Comparison of ENCODE assay signal across 21 mouse cellular contexts in genomic region chr13:106471264-106471663, GRCm38 (mm10).
A peak's percentile ranks its signal among the peaks of the same experiment; 100 is the strongest.
DNase-seq lines count a peak whose midpoint lies in the region; ATAC-seq and TF ChIP-seq lines count a peak whose summit lies in the region.
"Had no signal": no experiment of that assay in that cellular context is flagged by ENCODE, and none has a peak within 500 bp of the region (broad histone marks: within the 10 kb centered on the region; RNA-seq: fewer than 3 reads in every experiment).

No protein-coding gene starts in this region.

- no peak for TF ChIP-seq CTCF in lung, embryonic 14.5 days (IDR thresholded peaks at IDR 0.05; ENCODE audit: low read depth)
- TF ChIP-seq CTCF in stomach, postnatal 0 days (IDR thresholded peaks at IDR 0.05; ENCODE audit: low read depth), result no peak

- H3K9ac ChIP-seq in lung, embryonic 14.5 days, result no peak overlapping the region
- no peak overlapping the region for H3K9ac ChIP-seq in embryonic facial prominence, embryonic 14.5 days (ENCODE audit: low read depth, low read length)
- H3K9ac ChIP-seq in limb, embryonic 15.5 days, result no peak overlapping the region
- H3K9ac ChIP-seq in stomach, postnatal 0 days (ENCODE audit: low read length), result no peak overlapping the region
- H3K9ac ChIP-seq: embryonic facial prominence, embryonic 15.5 days; hindbrain, embryonic 12.5 days had no signal

- no peak overlapping the region for H3K4me2 ChIP-seq in lung, embryonic 14.5 days
- H3K4me2 ChIP-seq in embryonic facial prominence, embryonic 14.5 days (ENCODE audit: low read depth, low read length), result no peak overlapping the region
- no peak overlapping the region for H3K4me2 ChIP-seq in limb, embryonic 15.5 days
- H3K4me2 ChIP-seq in stomach, postnatal 0 days (replicated peaks; ENCODE audit: low read depth), result no peak overlapping the region
- H3K4me2 ChIP-seq: embryonic facial prominence, embryonic 15.5 days; hindbrain, embryonic 12.5 days had no signal

- no peaks in the 10 kb centered on the region for H3K4me1 ChIP-seq in lung, embryonic 14.5 days (ENCODE audit: insufficient read depth)
- H3K4me1 ChIP-seq in embryonic facial prominence, embryonic 14.5 days (ENCODE audit: control insufficient read depth, insufficient read depth, low read length), result no peaks in the 10 kb centered on the region
- H3K4me1 ChIP-seq in limb, embryonic 15.5 days, result no peaks in the 10 kb centered on the region
- H3K4me1 ChIP-seq in stomach, postnatal 0 days (replicated peaks; ENCODE audit: control insufficient read depth, insufficient read depth), result no peaks in the 10 kb centered on the region
- H3K4me1 ChIP-seq: embryonic facial prominence, embryonic 15.5 days; forebrain, embryonic 10.5 days; heart, embryonic 10.5 days; hindbrain, embryonic 12.5 days had no signal

- 41% methylated on average over 4 of the region's 4 CpGs for whole genome bisulfite sequencing in lung, embryonic 14.5 days
- WGBS in embryonic facial prominence, embryonic 14.5 days, result 37% methylated on average over 4 of the region's 4 CpGs
- 44% methylated on average over 4 of the region's 4 CpGs for WGBS in limb, embryonic 15.5 days
- WGBS in stomach, postnatal 0 days, result 43% methylated on average over 4 of the region's 4 CpGs

- H3K36me3 ChIP-seq in lung, embryonic 14.5 days (ENCODE audit: insufficient read depth), result no peaks in the 10 kb centered on the region
- H3K36me3 ChIP-seq in embryonic facial prominence, embryonic 14.5 days (ENCODE audit: control insufficient read depth, insufficient read depth, low read length), result no peaks in the 10 kb centered on the region
- no peaks in the 10 kb centered on the region for H3K36me3 ChIP-seq in limb, embryonic 15.5 days
- no peaks in the 10 kb centered on the region for H3K36me3 ChIP-seq in stomach, postnatal 0 days (ENCODE audit: control insufficient read depth, insufficient read depth, low read length)
- H3K36me3 ChIP-seq: embryonic facial prominence, embryonic 15.5 days; forebrain, embryonic 10.5 days; heart, embryonic 10.5 days; hindbrain, embryonic 12.5 days had no signal

- no peak for TF ChIP-seq EP300 in stomach, postnatal 0 days (optimal IDR thresholded peaks at IDR 0.05)

- peak; percentile 82 for ATAC-seq in lung, embryonic 14.5 days (ENCODE audit: insufficient read depth)
- ATAC-seq in embryonic facial prominence, embryonic 14.5 days (ENCODE audit: low read depth), result no peak
- peak; percentile 65; the same call in 1 of the 2 replicates for ATAC-seq in limb, embryonic 15.5 days (ENCODE audit: insufficient number of reproducible peaks, low FRiP score, low TSS enrichment, low read depth)
- ATAC-seq in stomach, postnatal 0 days (ENCODE audit: low FRiP score, low TSS enrichment), result no peak
- ATAC-seq: forebrain, embryonic 14.5 days; hindbrain, embryonic 16.5 days had no signal

- H3K27me3 ChIP-seq in lung, embryonic 14.5 days (ENCODE audit: insufficient read depth, low read length), result no peaks in the 10 kb centered on the region
- no peaks in the 10 kb centered on the region for H3K27me3 ChIP-seq in embryonic facial prominence, embryonic 14.5 days (replicated peaks; ENCODE audit: control insufficient read depth, insufficient read depth, low read length)
- no peaks in the 10 kb centered on the region for H3K27me3 ChIP-seq in limb, embryonic 15.5 days
- H3K27me3 ChIP-seq in stomach, postnatal 0 days (ENCODE audit: control insufficient read depth, insufficient read depth, low read length), result no peaks in the 10 kb centered on the region
- H3K27me3 ChIP-seq: embryonic facial prominence, embryonic 15.5 days; hindbrain, embryonic 12.5 days had no signal

- H3K9me3 ChIP-seq in lung, embryonic 14.5 days (ENCODE audit: low read depth, low read length), result no peaks in the 10 kb centered on the region
- H3K9me3 ChIP-seq in embryonic facial prominence, embryonic 14.5 days (ENCODE audit: control insufficient read depth, low read length), result no peaks in the 10 kb centered on the region
- no peaks in the 10 kb centered on the region for H3K9me3 ChIP-seq in limb, embryonic 15.5 days
- no peaks in the 10 kb centered on the region for H3K9me3 ChIP-seq in stomach, postnatal 0 days (ENCODE audit: control insufficient read depth, low read length)
- H3K9me3 ChIP-seq: embryonic facial prominence, embryonic 15.5 days; forebrain, embryonic 10.5 days; heart, embryonic 10.5 days; hindbrain, embryonic 12.5 days had no signal

- H3K4me3 ChIP-seq in lung, embryonic 14.5 days (ENCODE audit: low read depth, low read length), result no peak overlapping the region
- no peak overlapping the region for H3K4me3 ChIP-seq in embryonic facial prominence, embryonic 14.5 days (ENCODE audit: low read depth, low read length)
- no peak overlapping the region for H3K4me3 ChIP-seq in limb, embryonic 15.5 days
- no peak overlapping the region for H3K4me3 ChIP-seq in stomach, postnatal 0 days (ENCODE audit: low read depth, low read length)
- H3K4me3 ChIP-seq: embryonic facial prominence, embryonic 15.5 days; erythroblast, embryonic 14.5 days; forebrain, embryonic 10.5 days; heart, embryonic 10.5 days; hindbrain, embryonic 12.5 days had no signal

- H3K27ac ChIP-seq in lung, embryonic 14.5 days (ENCODE audit: low read depth), result no peak overlapping the region
- no peak overlapping the region for H3K27ac ChIP-seq in embryonic facial prominence, embryonic 14.5 days (replicated peaks; ENCODE audit: low read depth, low read length)
- H3K27ac ChIP-seq in limb, embryonic 15.5 days, result no peak overlapping the region
- no peak overlapping the region for H3K27ac ChIP-seq in stomach, postnatal 0 days (replicated peaks)
- H3K27ac ChIP-seq: embryonic facial prominence, embryonic 15.5 days; forebrain, embryonic 10.5 days; heart, embryonic 10.5 days; hindbrain, embryonic 12.5 days had no signal

- DNase-seq in lung, embryonic 14.5 days, result peak; percentile 47
- no peak for DNase-seq in lung, adult 18-20 months
- DNase-seq in embryonic facial prominence, embryonic 14.5 days (ENCODE audit: low spot score), result peak; percentile 22
- DNase-seq in forelimb bud, embryonic 11.5 days (ENCODE audit: low read depth, low spot score), result peak; percentile 54
- DNase-seq in stomach, postnatal 0 days (ENCODE audit: low spot score), result no peak
- DNase-seq: adrenal gland, adult 2 months; adrenal gland, postnatal 25 days; cerebellum, adult 2 months; cerebellum, postnatal 10 days; gastrocnemius, postnatal 10 days; heart, adult 18-20 months; heart, postnatal 10 days; heart, postnatal 4 days had no signal

Comparison
In these comparisons a context has a peak if more than half of its experiments do, and no peak if none do; other contexts are left out.
1. DNase-seq: peak in lung, embryonic 14.5 days (single experiment), embryonic facial prominence, embryonic 14.5 days (single experiment) and forelimb bud, embryonic 11.5 days (single experiment); none in lung, adult 18-20 months (0 of 2) and stomach, postnatal 0 days (single experiment).
2. ATAC-seq: peak in lung, embryonic 14.5 days (single experiment) and limb, embryonic 15.5 days (single experiment); none in embryonic facial prominence, embryonic 14.5 days (single experiment) and stomach, postnatal 0 days (single experiment).